Mouse (Mus musculus) adrenal gland, adult 2 months (tissue): Measurements from ENCODE around the gene Gm20481. TPM values are rescaled to one million over a fixed set of nuclear protein-coding genes. Genes with fewer than 3 reads are reported as not detected.
"Not testable (repeated sequence)": the region's sequence is repeated elsewhere in the genome, so short reads cannot be mapped to it uniquely, and the experiment has no call there.

Source experiments
- DNase-seq: peaks from one replicate; pipeline ENCODE4 v3.0.0; 2021
- long read RNA-seq: library from polyadenylated mRNA; stranded (forward); transcript quantifications from one replicate; pipeline ENCODE4 v2.0.0, GENCODE M21; 2021
- polyA plus RNA-seq: library from polyadenylated mRNA; depleted of rRNA; stranded (reverse); fragments of >200 nt; gene quantifications from 2 replicates; pipeline ENCODE4 v1.2.3, GENCODE M21; 2012; rRNA removed
- total RNA-seq, 2 experiments: library from RNA; stranded (reverse); gene quantifications; 2 replicates each; pipeline ENCODE4 v1.2.3; 2021

The Gm20481 gene
- under 1 TPM in 1 of 2 experiments, not detected in 1; 0.58 TPM for total RNA-seq
- 1.1 and 1.2 TPM in 2 replicates for polyA plus RNA-seq
- long read RNA-seq: 0 reads

- peak; percentile 64 for DNase-seq
These were observed at the start of gene Gm20481 for GRCm38 (mm10) chr17:34969822-34970221. Gm20481 (plus strand) TSS chr17:34969912.

- DNase-seq: no peak
These were observed 46.8 kb upstream of the Gm20481 start for GRCm38 (mm10) chr17:34922939-34923338.

DNA sequence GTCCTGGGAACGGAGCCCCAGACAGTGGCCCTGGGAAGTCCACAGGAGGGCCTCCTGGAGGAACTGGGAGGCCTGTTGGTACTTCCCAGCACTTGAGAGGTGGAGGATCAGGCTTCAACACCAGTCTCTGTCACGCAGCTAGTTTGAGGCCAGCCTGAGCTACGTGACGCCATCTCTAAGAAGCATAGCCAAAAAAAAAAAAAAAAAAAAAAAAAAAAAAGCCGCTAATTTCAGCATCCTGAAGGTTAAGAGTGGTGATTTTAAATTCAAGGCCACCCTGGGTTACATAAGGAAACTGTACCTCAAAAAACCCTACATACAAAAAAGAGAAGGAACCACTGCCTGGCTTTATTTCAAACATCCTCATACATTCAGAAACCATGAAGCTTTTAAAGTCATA, 45.5 kb upstream of the Gm20481 start:
- no peak for DNase-seq

DNA sequence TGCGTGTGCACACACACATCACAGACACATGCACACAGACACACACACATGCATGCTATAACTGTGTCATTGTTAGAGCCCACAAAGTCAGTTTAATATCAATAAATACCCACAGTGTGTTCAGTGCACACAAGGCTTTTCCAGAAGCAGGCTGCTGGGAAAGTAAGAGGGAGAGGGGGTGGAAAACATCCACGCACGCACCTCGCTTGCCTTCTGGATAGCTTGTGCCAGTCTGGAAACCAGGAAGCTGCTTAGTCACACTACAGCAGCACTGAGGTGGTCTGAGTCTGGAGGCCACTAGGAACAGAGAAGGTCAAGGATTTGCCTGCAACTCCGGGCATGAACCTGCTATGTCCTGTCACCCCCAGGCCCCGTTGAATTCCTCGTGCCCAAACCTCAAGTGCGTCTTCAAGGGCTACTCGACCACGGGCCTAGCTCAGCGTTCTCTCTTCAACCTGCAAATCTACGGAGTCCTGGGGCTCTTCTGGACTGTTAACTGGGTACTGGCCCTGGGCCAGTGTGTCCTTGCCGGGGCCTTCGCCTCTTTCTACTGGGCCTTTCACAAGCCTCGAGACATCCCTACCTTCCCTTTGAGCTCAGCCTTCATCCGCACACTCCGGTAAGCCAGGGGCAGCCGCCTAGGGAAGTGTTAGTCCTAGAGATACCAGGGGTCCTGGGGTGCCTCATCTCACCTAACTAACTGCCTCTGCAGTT, 42.2 kb upstream of the Gm20481 start:
- peak; percentile 73 for DNase-seq

GRCm38 (mm10) chr17:34928841-34929240, 40.9 kb upstream of the Gm20481 start:
- no peak for DNase-seq

- peak; percentile 99 for DNase-seq
These were observed 38.5 kb upstream of the Gm20481 start, which contains the start of gene Neu1 for GRCm38 (mm10) chr17:34931061-34931734. Neu1 (plus strand) TSS chr17:34931253.

- peak; percentile 38 for DNase-seq
These were observed 38.0 kb upstream of the Gm20481 start for GRCm38 (mm10) chr17:34931735-34932098.

- no peak for DNase-seq
These were observed 37.4 kb upstream of the Gm20481 start for GRCm38 (mm10) chr17:34932287-34932686.

- DNase-seq: no peak
These were observed 35.7 kb upstream of the Gm20481 start for GRCm38 (mm10) chr17:34934031-34934430.

- peak; percentile 38 for DNase-seq
These were observed 34.9 kb upstream of the Gm20481 start for GRCm38 (mm10) chr17:34934830-34935229.

DNA sequence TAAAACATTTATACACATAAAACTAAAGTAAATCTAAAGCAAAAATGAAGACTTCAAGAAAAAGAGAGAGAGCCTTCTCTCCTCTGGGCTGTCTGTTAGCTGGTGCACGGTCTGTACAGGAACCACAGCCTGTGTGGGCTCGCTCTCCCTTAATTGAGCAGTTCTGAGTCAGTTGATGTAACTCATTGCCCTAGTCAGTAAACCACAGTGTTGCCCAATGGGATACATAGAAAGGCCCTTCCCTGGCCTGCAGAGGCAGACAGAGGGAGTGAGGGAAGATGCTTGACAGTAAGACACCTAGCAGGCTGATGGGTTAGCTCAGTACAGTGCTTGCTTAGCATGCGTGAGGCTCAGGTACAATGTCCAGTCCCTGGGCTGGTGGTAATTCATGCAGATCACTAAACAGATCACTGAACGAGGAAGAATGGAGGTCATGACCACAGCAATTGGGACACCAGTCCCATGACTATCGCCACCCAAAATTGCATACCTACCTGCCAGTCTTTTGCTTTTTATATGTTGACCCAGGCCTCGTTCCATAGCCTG, 31.7 kb upstream of the Gm20481 start:
- no peak for DNase-seq

- DNase-seq: peak; percentile 46
These were observed 28.2 kb upstream of the Gm20481 start for GRCm38 (mm10) chr17:34941344-34942041.

DNA sequence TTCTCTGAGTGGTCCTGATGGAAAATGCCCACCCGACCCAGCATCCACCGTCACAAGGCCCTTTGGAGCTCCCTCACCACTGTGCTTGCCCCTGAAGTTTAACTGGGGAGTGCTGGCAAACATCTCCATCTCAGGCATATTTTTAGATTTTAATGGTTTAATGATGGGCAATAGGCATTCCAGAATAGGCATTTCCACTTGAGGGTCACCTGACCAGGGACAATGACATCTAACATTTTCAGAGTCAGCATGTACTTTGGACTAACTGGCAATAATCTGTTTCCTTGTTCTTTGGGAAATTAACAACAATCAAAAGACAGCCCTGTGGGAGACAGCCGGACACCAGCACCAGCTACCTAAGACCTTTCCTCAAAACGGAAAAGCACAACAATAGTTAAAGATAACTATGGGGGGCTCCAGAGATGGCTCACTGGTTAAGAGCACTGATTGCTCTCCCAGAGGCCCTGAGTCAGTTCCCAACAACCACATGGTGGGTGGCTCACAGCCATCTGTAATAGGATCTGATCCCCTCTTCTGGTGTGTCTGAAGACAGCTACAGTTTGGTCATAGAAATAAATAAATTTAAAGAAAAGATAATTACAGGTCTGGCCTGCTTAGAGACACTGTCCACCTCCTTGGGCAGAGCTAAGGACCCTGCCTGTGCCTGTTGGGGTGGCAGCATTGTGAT, 26.4 kb upstream of the Gm20481 start:
- no peak for DNase-seq

- DNase-seq: no peak
These were observed 25.4 kb upstream of the Gm20481 start for GRCm38 (mm10) chr17:34944362-34944761.

DNA sequence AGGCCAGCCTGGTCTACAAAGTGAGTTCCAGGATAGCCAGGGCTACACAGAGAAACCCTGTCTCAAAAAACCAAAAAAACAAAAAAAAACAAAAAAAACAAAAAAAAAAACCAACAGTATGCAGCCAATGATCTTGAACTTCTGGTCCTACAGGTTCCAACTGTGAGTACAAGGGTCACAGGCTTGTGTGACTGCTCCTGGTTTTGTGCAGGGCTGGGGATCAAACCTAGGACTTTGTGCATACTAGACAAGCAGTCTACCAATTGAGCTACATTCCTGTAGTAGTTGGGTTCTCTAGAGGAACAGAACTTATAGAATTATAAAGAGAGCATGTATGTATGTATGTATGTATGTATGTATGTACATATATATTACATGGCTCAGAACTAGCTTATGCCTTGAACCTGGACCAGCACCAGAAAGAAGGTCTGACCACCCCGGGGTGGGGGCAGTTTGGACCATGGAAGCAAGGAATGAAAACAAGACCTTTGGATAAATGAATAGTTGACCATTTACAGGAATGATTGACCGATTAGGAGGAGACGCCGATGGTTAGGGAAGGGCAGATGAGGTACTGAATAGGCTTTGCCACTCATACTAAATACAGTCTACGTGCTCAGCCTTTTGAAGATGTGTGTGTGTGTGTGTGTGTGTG, 23.1 kb upstream of the Gm20481 start:
- DNase-seq: no peak

- DNase-seq: peak; percentile 27
These were observed 22.1 kb upstream of the Gm20481 start for GRCm38 (mm10) chr17:34947606-34948005.

DNA sequence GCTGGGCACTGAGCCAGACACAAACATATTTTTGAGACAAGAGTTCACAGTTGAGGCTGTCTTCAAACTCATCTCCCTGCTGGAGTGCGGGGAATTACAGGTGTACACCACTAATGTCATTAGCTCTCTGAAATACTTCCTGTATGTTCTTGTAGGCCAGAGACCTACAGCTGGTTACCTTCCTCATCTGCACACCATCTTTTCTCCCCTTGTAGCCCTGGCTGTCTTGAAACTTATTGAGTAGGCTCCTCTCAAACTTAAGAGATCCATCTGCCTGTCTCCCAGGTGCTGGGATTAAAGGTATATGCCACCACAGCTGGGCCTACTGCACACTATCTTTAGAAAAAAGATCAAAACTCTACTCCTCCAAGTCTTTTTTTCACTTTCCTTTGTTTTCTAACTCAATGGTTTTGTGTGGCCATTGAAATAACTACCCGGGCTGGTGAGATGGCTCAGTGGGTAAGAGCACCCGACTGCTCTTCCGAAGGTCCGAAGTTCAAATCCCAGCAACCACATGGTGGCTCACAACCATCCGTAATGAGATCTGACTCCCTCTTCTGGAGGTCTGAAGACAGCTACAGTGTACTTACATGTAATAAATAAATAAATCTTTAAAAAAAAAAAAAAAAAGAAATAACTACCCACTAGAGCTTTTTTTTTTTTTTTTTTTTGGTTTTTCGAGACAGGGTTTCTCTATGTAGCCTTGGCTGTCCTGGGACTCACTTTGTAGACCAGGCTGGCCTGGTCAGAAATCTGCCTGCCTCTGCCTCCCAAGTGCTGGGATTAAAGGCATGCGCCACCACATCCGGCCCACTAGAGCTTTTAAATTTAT, 20.8 kb upstream of the Gm20481 start:
- not testable (repeated sequence) for DNase-seq

DNA sequence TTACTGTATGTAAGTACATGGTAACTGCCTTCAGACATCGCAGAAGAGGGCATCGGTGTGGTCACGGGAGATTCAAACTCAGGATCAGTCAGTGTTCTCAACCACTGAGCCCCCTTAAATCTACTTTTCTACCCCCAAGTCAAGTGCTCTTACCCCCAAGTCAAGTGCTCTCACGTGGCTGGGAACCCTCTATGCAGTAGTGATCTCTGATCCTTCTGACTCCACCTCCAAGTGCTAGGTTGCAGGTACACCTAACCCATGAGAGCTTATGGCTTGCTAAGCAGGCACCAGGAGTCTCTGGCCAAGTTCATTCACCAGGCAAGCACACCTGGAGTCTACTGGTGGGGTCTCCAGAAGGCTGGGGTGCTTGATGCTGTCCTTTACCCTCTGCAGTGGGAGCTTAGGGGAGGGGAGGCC, 20.2 kb upstream of the Gm20481 start:
- DNase-seq: no peak

DNA sequence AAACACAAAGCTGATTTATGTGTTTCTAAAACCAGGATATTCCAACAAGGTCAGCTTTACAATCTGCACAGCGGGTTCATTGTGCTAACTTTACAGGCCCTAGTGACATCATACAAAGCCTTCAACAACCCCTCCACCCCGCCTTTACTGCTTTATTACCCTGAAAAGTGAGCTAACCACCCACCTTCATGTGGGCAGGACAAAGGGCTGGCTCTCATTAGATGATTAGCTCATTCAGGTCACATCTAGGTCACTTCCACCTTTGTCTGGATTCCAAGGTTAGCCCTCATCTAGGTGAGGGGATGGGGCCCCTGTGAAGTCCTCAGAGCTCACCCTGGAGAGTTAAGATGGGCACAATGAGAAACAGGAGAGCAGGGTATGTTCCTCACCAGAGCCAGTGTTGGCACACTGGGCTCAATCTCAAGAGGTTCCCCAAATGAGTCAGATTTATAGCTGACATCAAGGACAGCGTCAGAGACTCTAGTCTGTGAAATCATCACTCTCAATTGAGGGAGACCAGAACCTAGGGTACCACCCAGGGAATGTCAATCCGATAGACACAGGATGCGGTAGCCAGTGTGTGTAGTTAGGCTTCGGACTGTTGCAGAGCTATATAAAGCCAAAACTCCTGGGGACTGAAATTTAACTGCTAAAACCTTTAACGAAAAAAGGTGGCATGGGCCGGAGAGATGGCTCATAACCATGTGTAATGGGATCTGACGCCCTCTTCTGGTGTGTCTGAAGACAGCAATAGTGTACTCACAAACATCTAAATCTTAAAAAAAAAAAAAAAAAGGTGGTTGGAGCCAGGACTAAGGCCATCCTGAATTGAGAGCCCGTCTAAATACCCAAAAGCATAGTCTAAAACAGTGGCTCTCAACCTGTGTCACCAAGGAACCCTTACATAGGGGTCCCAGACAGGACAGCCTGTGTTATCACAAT, 18.9 kb upstream of the Gm20481 start:
- DNase-seq: peak; percentile 57
